Mouse (Mus musculus): Measurements from ENCODE around the gene Slc26a11.

GRCm38 (mm10) chr11:119325068-119325467 lies 30.3 kb upstream of the Slc26a11 start:
- TF ChIP-seq CTCF (IDR thresholded peaks at IDR 0.05; ENCODE audit: low read depth, low read length): peak; percentile 28
- no peak for TF ChIP-seq EP300 (IDR thresholded peaks at IDR 0.05; ENCODE audit: insufficient read depth, low read depth, low read length)

All from ES-Bruce4 (cell line).